Mouse (Mus musculus) layer of hippocampus, adult 18-20 months (tissue): ENCODE data around the gene Zfp68. TPM values are rescaled to one million over a fixed set of nuclear protein-coding genes. Genes with fewer than 3 reads are reported as not detected.
"Not testable (repeated sequence)": the region's sequence is repeated elsewhere in the genome, so short reads cannot be mapped to it uniquely, and the experiment has no call there.

Source experiments
- DNase-seq, 2 experiments: peaks; one replicate each; pipeline ENCODE4 v3.0.0; 2022; ENCODE audit warnings: low spot score in 2 of 2
- long read RNA-seq: library from polyadenylated mRNA; stranded (forward); transcript quantifications from one replicate; pipeline ENCODE4 v2.0.0, GENCODE M21; 2021
- microRNA-seq, 2 experiments: library from miRNA; unstranded; fragments of <30 nt; microRNA quantifications; one replicate each; pipeline ENCODE4 v1.2.0; 2021
- total RNA-seq, 2 experiments: library from RNA; stranded (reverse); gene quantifications; 2 replicates each; pipeline ENCODE4 v1.2.3; 2021

Zfp68 gene
- 10 to 100 TPM; 29.8 to 30.3 TPM for total RNA-seq
- long read RNA-seq, full-length matches to known transcripts: 50 of 57 reads
- long read RNA-seq, partial matches to known transcripts: 0 of 57 reads
- long read RNA-seq, other reads (novel, unspliced or antisense): 7 of 57 reads

DNA sequence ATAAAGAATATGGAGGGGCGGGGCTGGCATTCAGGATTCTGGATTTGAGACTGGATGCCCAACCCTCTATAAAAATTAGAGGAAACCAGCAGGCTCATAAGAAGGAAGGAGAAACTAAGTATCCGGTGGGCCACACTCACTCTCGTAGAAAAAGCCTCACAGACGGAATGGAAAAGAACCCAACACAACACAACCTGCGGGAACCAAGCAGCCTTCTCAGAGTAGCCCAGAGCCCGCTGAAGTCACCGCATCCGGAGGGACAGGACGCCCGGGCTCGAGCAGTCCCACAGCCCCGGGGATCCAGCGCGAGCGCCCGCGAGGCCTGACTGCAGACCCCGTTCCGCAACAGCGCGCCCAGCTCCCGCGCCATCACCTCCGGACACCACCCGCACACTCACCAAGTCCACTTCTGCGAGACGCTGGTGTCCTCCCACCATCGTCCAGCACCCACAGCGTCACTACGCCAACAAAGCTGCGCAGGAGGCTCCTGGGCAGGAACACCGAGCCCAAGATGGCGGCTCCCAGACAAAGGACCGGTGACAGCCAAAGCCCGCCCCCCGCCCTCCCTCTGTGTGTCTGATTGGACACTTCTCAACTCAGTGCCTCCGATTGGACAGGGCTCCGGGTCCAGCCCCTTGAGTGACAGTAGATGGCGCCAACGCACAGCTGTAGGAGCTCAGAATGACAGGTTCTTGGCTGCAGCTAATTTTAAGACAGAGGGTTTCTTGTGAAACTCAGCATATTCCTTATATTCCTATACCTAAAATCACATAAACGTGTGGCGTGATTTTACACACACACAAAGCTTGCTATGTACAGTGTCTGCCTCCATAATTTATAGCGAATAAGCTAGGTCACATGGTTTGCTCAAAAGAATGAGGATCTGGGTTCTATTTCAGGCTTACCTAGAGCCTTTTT, at the start of gene Zfp68:
TSS of gene Zfp68 (minus strand) at position 551 of the 918 bp plus-strand sequence.
- peak; percentile 91 to 98 for DNase-seq

DNA sequence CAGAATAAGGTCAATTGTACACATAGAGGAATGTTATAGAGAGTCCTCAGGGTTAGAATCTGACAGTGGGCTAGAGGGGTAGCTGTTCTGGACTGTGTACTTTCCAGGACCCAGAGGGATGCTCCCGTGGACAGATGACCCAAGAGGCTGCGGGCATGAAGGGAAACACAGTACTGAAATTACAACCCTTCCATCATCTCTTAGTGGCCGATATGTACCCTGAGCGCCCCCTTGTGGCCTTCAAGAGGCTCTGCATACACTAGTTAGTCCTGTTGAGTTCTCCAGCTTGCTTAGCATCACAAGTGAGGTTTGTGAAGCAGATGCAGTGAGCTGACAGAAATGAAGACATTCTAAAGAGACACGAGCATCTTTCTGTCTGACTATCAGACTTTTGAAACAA, 39.4 kb upstream of the Zfp68 start:
- peak; percentile 7 to 17 for DNase-seq

GRCm38 (mm10) chr5:138657854-138658253, 38.3 kb upstream of the Zfp68 start:
- DNase-seq: peak; percentile 4 to 58

- no peak for DNase-seq
Measured at GRCm38 (mm10) chr5:138657407-138657806, 37.8 kb upstream of the Zfp68 start.

DNA sequence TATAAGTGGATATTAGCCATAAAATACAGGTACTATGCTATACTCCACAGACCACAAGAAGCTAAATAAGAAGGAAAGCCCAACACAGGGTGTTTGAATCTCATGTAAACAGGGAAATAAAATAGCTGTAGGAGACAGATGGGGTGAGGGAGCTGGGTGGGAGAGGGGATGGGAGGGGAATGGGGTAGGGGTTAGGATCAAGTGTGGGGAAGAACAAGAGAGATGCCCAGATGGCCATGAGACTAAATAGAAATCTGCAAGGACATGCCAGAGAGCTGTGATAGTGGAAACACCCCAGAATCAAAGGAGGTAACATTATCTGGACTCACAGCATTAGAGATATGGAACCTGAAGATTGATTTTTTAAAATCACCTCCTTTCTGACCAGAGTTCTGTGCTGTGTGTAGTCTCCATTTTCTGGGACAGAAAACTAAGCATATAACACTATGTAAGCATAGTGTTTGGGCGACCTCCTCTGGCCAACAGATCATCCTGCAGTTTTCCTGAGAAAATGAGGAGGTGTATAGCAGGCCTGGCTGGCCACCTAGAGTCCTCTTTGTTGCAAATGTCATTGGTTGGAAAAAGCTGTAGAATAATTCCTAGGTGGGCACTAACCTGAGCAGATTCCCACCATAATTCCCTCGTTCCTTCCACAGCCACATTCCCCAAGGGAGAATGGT, 37.1 kb upstream of the Zfp68 start:
- DNase-seq: peak; percentile 5 to 60

GRCm38 (mm10) chr5:138652911-138653310, 33.4 kb upstream of the Zfp68 start:
- no peak for DNase-seq

- no peak for DNase-seq
Measured at GRCm38 (mm10) chr5:138641761-138642160, 22.2 kb upstream of the Zfp68 start.

GRCm38 (mm10) chr5:138641081-138641480, 21.5 kb upstream of the Zfp68 start:
- no peak for DNase-seq

GRCm38 (mm10) chr5:138636486-138636885, 16.9 kb upstream of the Zfp68 start:
- no peak for DNase-seq

DNA sequence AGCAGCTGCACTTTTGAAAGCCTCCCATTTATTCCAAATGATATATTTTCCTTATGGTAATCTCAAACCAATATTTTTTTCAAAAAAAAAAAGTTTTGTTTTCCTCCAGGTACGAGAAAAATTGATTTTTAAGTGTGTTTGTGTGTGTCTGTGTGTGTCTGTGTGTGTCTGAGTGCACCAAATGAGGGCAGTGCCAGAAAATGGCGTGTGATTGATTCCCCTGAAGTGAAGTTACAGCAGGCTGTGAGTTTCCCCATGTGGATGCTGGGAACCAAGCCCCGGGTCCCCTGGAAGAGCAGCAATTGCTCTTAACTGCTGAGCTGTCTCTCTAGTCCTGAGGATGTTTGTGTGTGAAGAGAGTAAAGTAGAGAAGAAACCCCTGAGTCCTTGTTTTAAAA, 3.9 kb upstream of the Zfp68 start:
- no peak for DNase-seq

DNA sequence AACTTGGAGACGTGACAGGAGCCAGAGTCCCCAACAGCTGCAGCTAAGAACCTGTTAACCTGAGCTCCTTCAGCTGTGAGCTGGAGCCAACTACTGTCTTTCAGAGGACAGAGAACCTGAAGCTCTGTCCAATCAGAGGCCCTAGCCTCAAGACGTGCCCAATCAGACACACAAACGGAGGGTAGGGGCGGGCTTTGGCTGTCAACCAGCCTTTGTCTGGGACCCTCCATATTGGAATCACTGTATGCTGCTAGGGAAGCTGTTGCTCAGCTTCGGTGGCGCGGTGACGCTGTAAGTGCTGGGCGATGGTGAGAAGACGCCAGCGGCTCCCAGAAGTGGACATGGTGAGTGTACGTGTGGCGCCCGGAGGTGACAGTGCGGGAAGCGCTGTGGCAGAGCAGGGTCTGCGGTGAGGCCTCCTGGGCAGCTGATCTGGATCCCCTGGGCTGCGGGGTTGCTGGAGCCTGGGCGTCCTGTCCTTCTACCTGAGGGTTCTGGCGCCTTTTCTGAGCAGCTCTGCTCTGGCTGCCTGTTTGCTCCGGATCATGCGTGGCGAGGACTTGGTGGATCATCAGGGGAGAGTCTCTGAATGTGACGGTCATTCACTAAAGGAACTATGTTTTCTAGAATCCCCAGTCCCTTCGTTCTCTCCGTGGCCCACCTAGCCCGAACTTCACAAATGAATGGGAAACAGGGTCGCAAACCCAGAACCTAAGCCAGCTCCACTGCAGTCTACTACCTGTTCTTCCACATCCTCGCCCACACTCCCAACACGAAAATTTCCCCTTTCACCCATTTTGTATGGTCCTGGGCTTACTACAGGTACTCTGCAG, 3.3 kb upstream of the Zfp68 start, which contains the start of gene A430033K04Rik:
TSS of gene A430033K04Rik (plus strand) at position 215 of the 833 bp plus-strand sequence.
- DNase-seq: peak; percentile 94 to 98

GRCm38 (mm10) chr5:138620836-138621235, 1.3 kb upstream of the Zfp68 start:
- no peak for DNase-seq

- DNase-seq: no peak
Measured at GRCm38 (mm10) chr5:138618353-138618752, 1.2 kb downstream of the Zfp68 start.

- DNase-seq: no peak
Measured at GRCm38 (mm10) chr5:138587396-138587795, 32.2 kb downstream of the Zfp68 start.

DNA sequence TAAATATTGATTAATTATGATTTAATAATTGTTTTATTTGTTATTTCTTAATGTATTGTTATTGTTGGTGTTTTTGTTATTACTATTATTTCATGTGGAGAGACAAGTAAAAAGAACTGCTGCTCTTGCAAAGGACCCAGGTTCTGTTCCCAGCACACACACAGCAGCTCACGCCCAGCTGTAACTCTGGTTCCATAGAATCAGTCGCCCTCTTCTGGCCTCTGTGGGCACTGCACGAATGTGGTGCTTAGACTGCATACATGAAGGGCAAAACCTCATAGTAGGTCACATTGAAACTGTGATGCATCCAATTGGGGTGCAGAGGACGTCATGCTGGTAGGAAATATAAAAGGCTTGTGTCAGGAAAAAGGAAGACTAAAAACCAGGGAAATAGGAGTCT, 47.9 kb downstream of the Zfp68 start:
- DNase-seq: no peak

GRCm38 (mm10) chr5:138564612-138565011, 54.9 kb downstream of the Zfp68 start, which contains the start of gene 1700123K08Rik:
1700123K08Rik (minus strand) TSS chr5:138564712.
- DNase-seq: not testable (repeated sequence)

Small RNAs within 50 kb of the gene (microRNA-seq; reads per million reads assigned to microRNA genes)
- 0 reads per million in 2 experiments for gene Gm24082

Other genes with a start within 250 kb of the Zfp68 start
- gene Zfp157, start 178.3 kb downstream of the Zfp68 start, total RNA-seq: 10 to 100 TPM; 23.7 to 25.2 TPM
- not detected for gene 1700123K08Rik, start 55.0 kb downstream of the Zfp68 start, total RNA-seq
- 10 to 100 TPM; 15.2 to 16.5 TPM for gene A430033K04Rik, start 3.1 kb upstream of the Zfp68 start, total RNA-seq
- gene Fam20c, start 134.8 kb upstream of the Zfp68 start, total RNA-seq: 10 to 100 TPM; 32.2 to 33.9 TPM
- not detected for gene Gm5294, start 200.3 kb upstream of the Zfp68 start, total RNA-seq